Mouse (Mus musculus) ES-E14 (cell line): Measurements from ENCODE around the gene Naa15. TPM values are rescaled to one million over a fixed set of nuclear protein-coding genes. Genes with fewer than 3 reads are reported as not detected.

ENCODE experiments used
- DNase-seq: peaks from one replicate; pipeline ENCODE4 v3.0.0-alpha.2; 2013; ENCODE audit warnings: low read depth, low spot score
- H3K27ac ChIP-seq: 2 replicates; pipeline ENCODE4 v1.5.1; 2012; ENCODE audit warnings: low read depth, mild to moderate bottlenecking, low read length, moderate library complexity, mixed read lengths; ENCODE audit not compliant: poor library complexity, insufficient read depth, severe bottlenecking
- H3K36me3 ChIP-seq: 2 replicates; pipeline ENCODE4 v1.6.1; 2012; ENCODE audit warnings: mild to moderate bottlenecking, low read length, moderate library complexity, mixed read lengths; ENCODE audit not compliant: control insufficient read depth, poor library complexity, insufficient read depth, severe bottlenecking
- H3K4me1 ChIP-seq, 2 experiments: fragments of 150-350 bp in 1 of 2; sonication (generic) in 1 of 2; 2 replicates each; pipeline ENCODE4 v1.6.1; 2012; ENCODE audit warnings: low read length in 2 of 2, mild to moderate bottlenecking in 1 of 2, mixed read lengths in 1 of 2; ENCODE audit not compliant: control insufficient read depth in 2 of 2, insufficient read depth in 2 of 2, poor library complexity in 1 of 2
- H3K4me3 ChIP-seq, 2 experiments: fragments of 150-350 bp in 1 of 2; sonication (generic) in 1 of 2; 2 replicates each; pipeline ENCODE4 v1.5.1; 2012; ENCODE audit warnings: low read length in 2 of 2, low read depth in 1 of 2, mild to moderate bottlenecking in 1 of 2, mixed read lengths in 1 of 2; ENCODE audit not compliant: insufficient read depth in 1 of 2, poor library complexity in 1 of 2, severe bottlenecking in 1 of 2
- H3K9ac ChIP-seq: 2 replicates; pipeline ENCODE4 v1.6.1; 2012; ENCODE audit warnings: low read depth, mild to moderate bottlenecking, low read length, mixed read lengths; ENCODE audit not compliant: poor library complexity, insufficient read depth, severe bottlenecking
- H3K9me3 ChIP-seq: fragments of 150-350 bp; sonication (generic); 2 replicates; pipeline ENCODE4 v1.6.1; 2012; ENCODE audit warnings: low read depth, mild to moderate bottlenecking, low read length; ENCODE audit not compliant: control insufficient read depth, insufficient read depth
- CHD2 ChIP-seq: IDR thresholded peaks from 2 replicates; pipeline ENCODE4 v1.6.1; 2014; ENCODE audit warnings: mild to moderate bottlenecking, low read depth, low read length, inconsistent platforms
- HCFC1 ChIP-seq: IDR thresholded peaks from 2 replicates; pipeline ENCODE4 v1.6.1; 2012; ENCODE audit warnings: low read length, inconsistent platforms, borderline replicate concordance; ENCODE audit not compliant: insufficient read depth
- MAFK ChIP-seq: IDR thresholded peaks from 2 replicates; pipeline ENCODE4 v1.6.1; 2014; ENCODE audit warnings: mild to moderate bottlenecking, low read depth, low read length, inconsistent platforms; ENCODE audit not compliant: insufficient read depth
- ZC3H11A ChIP-seq: IDR thresholded peaks from 2 replicates; pipeline ENCODE4 v1.6.1; 2012; ENCODE audit warnings: low read depth, mild to moderate bottlenecking, inconsistent platforms, low read length, borderline replicate concordance
- ZNF384 ChIP-seq: IDR thresholded peaks from 2 replicates; pipeline ENCODE4 v1.6.1; 2012; ENCODE audit warnings: low read depth, low read length, inconsistent platforms
- in situ Hi-C, 2 experiments: fragments of 600-800 bp; cut with MboI; formaldehyde crosslinking; loops; one replicate each; pipeline ENCODE4 v1.15.1; 2025; ENCODE audit warnings: low sequenced_read_pairs in 2 of 2, inconsistent platforms in 1 of 2; ENCODE audit not compliant: unreplicated experiment in 2 of 2
- total RNA-seq: library from RNA; depleted of rRNA; stranded (reverse); fragments of 300-350 nt; gene quantifications from 2 replicates; pipeline ENCODE4 v1.2.3, GENCODE M21; 2012

The Naa15 gene
- total RNA-seq, 1 experiment: 53.4 TPM

GRCm38 (mm10) chr3:51395461-51396145, 19.3 kb upstream of the Naa15 start:
- Histone ChIP-seq H3K9ac (peak overlapping the region; percentile 26; the same call in 1 of the 2 replicates), H3K4me3 (peak overlapping the region; percentile 70 to 79), H3K27ac (no peak overlapping the region), H3K4me1 (peaks cover 6 to 15% of the 10 kb centered on the region in 2 experiments; a peak in 3 of 4 replicates), H3K36me3 (no peaks in the 10 kb centered on the region), H3K9me3 (no peaks in the 10 kb centered on the region)
- TF ChIP-seq ZNF384: no peak
- TF ChIP-seq ZC3H11A: no peak
- TF ChIP-seq MAFK: no peak
- no peak for TF ChIP-seq CHD2
- TF ChIP-seq HCFC1: no peak
- in situ Hi-C loops: no loop called here
- DNase-seq: no peak

GRCm38 (mm10) chr3:51396219-51397068, 18.5 kb upstream of the Naa15 start, which contains the start of gene Mgarp:
Gene Mgarp, minus strand, starts transcription at chr3:51396738.
- H3K27ac ChIP-seq: no peak within 1 kb of the TSS
- in situ Hi-C loops: no loop called here

DNA sequence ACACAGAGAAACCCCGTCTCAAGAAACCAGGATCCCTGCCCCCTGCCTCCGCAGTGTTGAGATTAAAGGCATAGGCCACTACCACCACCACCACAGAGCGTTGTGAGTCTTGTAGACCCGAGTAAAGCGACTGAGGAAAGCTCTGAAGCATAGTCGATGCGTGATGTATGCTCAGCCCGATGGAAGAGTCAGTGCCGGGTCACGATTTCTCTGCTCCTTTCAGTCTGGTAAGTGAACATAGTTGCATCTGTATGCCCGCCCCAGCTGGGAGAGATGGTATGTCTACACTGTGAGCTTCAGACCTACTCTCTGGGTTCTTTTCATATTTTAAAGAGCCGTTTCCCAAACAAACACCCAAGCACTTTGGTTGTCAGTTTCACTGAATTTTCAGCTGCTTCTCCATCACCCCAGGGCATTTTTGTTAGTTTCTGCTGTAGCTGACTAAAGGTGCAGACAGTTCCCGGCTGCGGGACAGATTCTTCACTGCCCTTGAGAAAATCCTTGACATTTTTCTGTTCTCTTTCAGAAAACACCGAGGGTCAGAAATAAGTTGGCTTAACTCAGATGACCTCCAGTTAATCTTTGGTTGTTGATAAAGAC, 17.1 kb upstream of the Naa15 start:
- H3K9me3 ChIP-seq: no peaks in the 10 kb centered on the region
- peaks cover 3% of the 10 kb centered on the region; the same call in 1 of the 2 replicates for H3K36me3 ChIP-seq
- H3K4me3 ChIP-seq: no peak overlapping the region
- in situ Hi-C loops: no loop called here
- H3K4me1 ChIP-seq: peaks cover 6 to 16% of the 10 kb centered on the region in 2 experiments; a peak in 3 of 4 replicates
- no peak overlapping the region for H3K27ac ChIP-seq
- DNase-seq: no peak
- H3K9ac ChIP-seq: no peak overlapping the region
- TF ChIP-seq ZC3H11A: no peak

More at GRCm38 (mm10) chr3:51396219-51397068, 18.5 kb upstream of the Naa15 start, which contains the start of gene Mgarp:
- peak within 1 kb of the TSS; percentile 70 to 79 for H3K4me3 ChIP-seq
- peaks cover 6 to 16% of the 10 kb centered on the region in 2 experiments; a peak in 3 of 4 replicates for H3K4me1 ChIP-seq
- peak within 1 kb of the TSS; percentile 78 for H3K9ac ChIP-seq
- peak; percentile 87 for DNase-seq
- no peaks in the 10 kb centered on the region for H3K36me3 ChIP-seq
- TF ChIP-seq MAFK: no peak
- TF ChIP-seq ZC3H11A: no peak
- TF ChIP-seq CHD2: no peak
- no peaks in the 10 kb centered on the region for H3K9me3 ChIP-seq

- Histone ChIP-seq H3K36me3 (peaks cover 3% of the 10 kb centered on the region; the same call in 1 of the 2 replicates), H3K27ac (no peak overlapping the region; the same call in 1 of the 2 replicates), H3K9ac (no peak overlapping the region), H3K4me1 (peaks cover 6 to 16% of the 10 kb centered on the region in 2 experiments; a peak in 3 of 4 replicates), H3K4me3 (peak overlapping the region in 1 of 2 experiments; percentile 30; a peak in 1 of 4 replicates), H3K9me3 (no peaks in the 10 kb centered on the region)
- DNase-seq: no peak
- no peak for TF ChIP-seq ZNF384
- TF ChIP-seq CHD2: no peak
- no peak for TF ChIP-seq MAFK
- TF ChIP-seq HCFC1: no peak
- TF ChIP-seq ZC3H11A: no peak
- in situ Hi-C loops: no loop called here
These were observed 16.3 kb upstream of the Naa15 start for GRCm38 (mm10) chr3:51398667-51399066.
